Comparison of ENCODE assay signal across 8 mouse cellular contexts in genomic region chr5:137339290-137339979, GRCm38 (mm10). TPM values are rescaled to one million over a fixed set of nuclear protein-coding genes. Genes with fewer than 3 reads are reported as not detected.
DNase-seq lines count a peak whose midpoint lies in the region; ATAC-seq and TF ChIP-seq lines count a peak whose summit lies in the region.

No protein-coding gene starts in this region.

- intact Hi-C loops in left cerebral cortex, adult 2 months (cut with DNase I), result loop anchor here (5.0 to 10.0 kb wide), 3 partner anchors 255 to 825 kb away; partner anchors contain the start of genes Cops6 and Ppp1r35

- H3K4me1 ChIP-seq in forebrain, embryonic 15.5 days, result peaks cover 18% of the 10 kb centered on the region
- peaks cover 15% of the 10 kb centered on the region for H3K4me1 ChIP-seq in limb, embryonic 11.5 days (ENCODE audit: control insufficient read depth, insufficient read depth, low read length)
- peaks cover 14% of the 10 kb centered on the region for H3K4me1 ChIP-seq in midbrain, embryonic 12.5 days

- peak overlapping the region; percentile 74; the same call in 1 of the 2 replicates for H3K27ac ChIP-seq in left cerebral cortex, adult 2 months
- peak overlapping the region; percentile 78 for H3K27ac ChIP-seq in forebrain, embryonic 15.5 days (replicated peaks)
- H3K27ac ChIP-seq in limb, embryonic 11.5 days (replicated peaks; ENCODE audit: low read depth, low read length), result no peak overlapping the region; the same call in none of the 2 replicates
- peak overlapping the region; percentile 82 for H3K27ac ChIP-seq in midbrain, embryonic 12.5 days (replicated peaks)

- WGBS in forebrain, embryonic 15.5 days, result under 1% methylated on average over 22 of the region's 22 CpGs
- 16% methylated on average over 22 of the region's 22 CpGs for WGBS in limb, embryonic 11.5 days
- 11% methylated on average over 22 of the region's 22 CpGs for WGBS in midbrain, embryonic 12.5 days

- no peak for TF ChIP-seq CTCF in left cerebral cortex, adult 2 months (IDR thresholded peaks at IDR 0.05)

- H3K9me3 ChIP-seq in forebrain, embryonic 15.5 days, result no peaks in the 10 kb centered on the region
- no peaks in the 10 kb centered on the region for H3K9me3 ChIP-seq in limb, embryonic 11.5 days (ENCODE audit: control insufficient read depth, low read length)
- H3K9me3 ChIP-seq in midbrain, embryonic 12.5 days, result no peaks in the 10 kb centered on the region

- no peaks in the 10 kb centered on the region for H3K27me3 ChIP-seq in forebrain, embryonic 15.5 days
- H3K27me3 ChIP-seq in limb, embryonic 11.5 days (ENCODE audit: control insufficient read depth, insufficient read depth, low read length), result no peaks in the 10 kb centered on the region
- H3K27me3 ChIP-seq in midbrain, embryonic 12.5 days, result 0 out of 2 replicates have a peak, but pooled peaks cover 5% of the 10 kb centered on the region

- peak; percentile 63 for ATAC-seq in forebrain, embryonic 15.5 days (replicated peaks)
- ATAC-seq in limb, embryonic 11.5 days (ENCODE audit: insufficient number of reproducible peaks, low FRiP score, low TSS enrichment, low read depth), result 0 out of 2 replicates have a peak, but pooled peaks have one; percentile 18
- ATAC-seq in midbrain, embryonic 12.5 days (ENCODE audit: low FRiP score, low read depth), result peak; percentile 61

- peak overlapping the region; percentile 84 for H3K4me2 ChIP-seq in forebrain, embryonic 15.5 days (replicated peaks)
- H3K4me2 ChIP-seq in limb, embryonic 11.5 days (ENCODE audit: low read depth, severe bottlenecking), result peak overlapping the region; percentile 70
- H3K4me2 ChIP-seq in midbrain, embryonic 12.5 days (replicated peaks), result peak overlapping the region; percentile 78

- peak overlapping the region; percentile 55 for H3K4me3 ChIP-seq in left cerebral cortex, adult 2 months
- H3K4me3 ChIP-seq in forebrain, embryonic 15.5 days, result peak overlapping the region; percentile 44
- H3K4me3 ChIP-seq in limb, embryonic 11.5 days (ENCODE audit: low read depth, low read length), result peak overlapping the region; percentile 33; the same call in 1 of the 2 replicates
- peak overlapping the region; percentile 40 for H3K4me3 ChIP-seq in midbrain, embryonic 12.5 days

- DNase-seq in left cerebral cortex, adult 2 months (ENCODE audit: extremely low spot score in 1 of 2, low spot score in 2 of 2), result no peak
- no peak for DNase-seq in left cerebral cortex, adult 11 months (ENCODE audit: low spot score)
- DNase-seq in cerebellum, adult 11 months, result peak; percentile 39
- peak; percentile 79 for DNase-seq in heart, postnatal 4 days
- peak; percentile 34 for DNase-seq in limb, embryonic 11.5 days (ENCODE audit: low spot score)
- DNase-seq in thymus, adult 18-20 months, result no peak

- H3K9ac ChIP-seq in forebrain, embryonic 15.5 days (replicated peaks), result peak overlapping the region; percentile 53
- H3K9ac ChIP-seq in limb, embryonic 11.5 days (ENCODE audit: low read length), result peak overlapping the region; percentile 64
- H3K9ac ChIP-seq in midbrain, embryonic 12.5 days (replicated peaks), result peak overlapping the region; percentile 68

- no peaks in the 10 kb centered on the region for H3K36me3 ChIP-seq in forebrain, embryonic 15.5 days
- no peaks in the 10 kb centered on the region for H3K36me3 ChIP-seq in limb, embryonic 11.5 days (ENCODE audit: control insufficient read depth, insufficient read depth, low read length)
- no peaks in the 10 kb centered on the region for H3K36me3 ChIP-seq in midbrain, embryonic 12.5 days

RNA-seq across cellular contexts. Expression of gene Slc12a9, which starts 6.0 kb away (rescaled TPM):
- total RNA-seq in left cerebral cortex, adult 2 months (2021), result 10 to 100 TPM; 22.8 to 25.1 TPM
- 20.1 and 23.1 TPM in 2 replicates for polyA plus RNA-seq in forebrain, embryonic 15.5 days (2015; fragmentation: Nextera tagmentation; extraction: Ambion mirVana)
- total RNA-seq in heart, postnatal 4 days (2021), result 1 to 10 TPM; 5.0 to 5.5 TPM
- 4.7 and 6.4 TPM in 2 replicates for polyA plus RNA-seq in limb, embryonic 11.5 days (2014; fragmentation: Nextera tagmentation; extraction: Ambion mirVana)
- polyA plus RNA-seq in midbrain, embryonic 12.5 days (2016; fragmentation: Nextera tagmentation; extraction: Ambion mirVana), result 22.7 and 22.9 TPM in 2 replicates

RNA-seq across cellular contexts. Expression of gene Ephb4, which starts 10.5 kb away (rescaled TPM):
- total RNA-seq in left cerebral cortex, adult 2 months (2021), result 1 to 10 TPM; 4.9 to 6.8 TPM
- polyA plus RNA-seq in forebrain, embryonic 15.5 days (2015; fragmentation: Nextera tagmentation; extraction: Ambion mirVana), result 6.6 and 7.1 TPM in 2 replicates
- total RNA-seq in heart, postnatal 4 days (2021), result 100 to 1,000 TPM; 102 to 108 TPM
- polyA plus RNA-seq in limb, embryonic 11.5 days (2014; fragmentation: Nextera tagmentation; extraction: Ambion mirVana), result 71.2 and 76.7 TPM in 2 replicates
- 27.0 and 28.9 TPM in 2 replicates for polyA plus RNA-seq in midbrain, embryonic 12.5 days (2016; fragmentation: Nextera tagmentation; extraction: Ambion mirVana)

RNA-seq across cellular contexts. Expression of gene Trip6, which starts 25.2 kb away (rescaled TPM):
- 1 to 10 TPM; 4.5 to 6.5 TPM for total RNA-seq in left cerebral cortex, adult 2 months (2021)
- polyA plus RNA-seq in forebrain, embryonic 15.5 days (2015; fragmentation: Nextera tagmentation; extraction: Ambion mirVana), result 19.1 and 21.1 TPM in 2 replicates
- total RNA-seq in heart, postnatal 4 days (2021), result 10 to 100 TPM; 32.5 to 36.0 TPM
- 56.5 and 57.2 TPM in 2 replicates for polyA plus RNA-seq in limb, embryonic 11.5 days (2014; fragmentation: Nextera tagmentation; extraction: Ambion mirVana)
- polyA plus RNA-seq in midbrain, embryonic 12.5 days (2016; fragmentation: Nextera tagmentation; extraction: Ambion mirVana), result 34.9 and 43.3 TPM in 2 replicates

RNA-seq across cellular contexts. Expression of gene Srrt, which starts 32.0 kb away (rescaled TPM):
- total RNA-seq in left cerebral cortex, adult 2 months (2021), result 100 to 1,000 TPM; 202 to 221 TPM
- 118 and 129 TPM in 2 replicates for polyA plus RNA-seq in forebrain, embryonic 15.5 days (2015; fragmentation: Nextera tagmentation; extraction: Ambion mirVana)
- 100 to 1,000 TPM; 108 to 119 TPM for total RNA-seq in heart, postnatal 4 days (2021)
- polyA plus RNA-seq in limb, embryonic 11.5 days (2014; fragmentation: Nextera tagmentation; extraction: Ambion mirVana), result 175 and 177 TPM in 2 replicates
- polyA plus RNA-seq in midbrain, embryonic 12.5 days (2016; fragmentation: Nextera tagmentation; extraction: Ambion mirVana), result 178 and 180 TPM in 2 replicates

RNA-seq across cellular contexts. Expression of gene Ufsp1, which starts 45.0 kb away (rescaled TPM):
- total RNA-seq in left cerebral cortex, adult 2 months (2021), result 10 to 100 TPM; 11.6 to 14.4 TPM
- 8.4 and 9.4 TPM in 2 replicates for polyA plus RNA-seq in forebrain, embryonic 15.5 days (2015; fragmentation: Nextera tagmentation; extraction: Ambion mirVana)
- total RNA-seq in heart, postnatal 4 days (2021), result 1 to 10 TPM; 7.5 to 8.0 TPM
- polyA plus RNA-seq in limb, embryonic 11.5 days (2014; fragmentation: Nextera tagmentation; extraction: Ambion mirVana), result 7.4 and 7.6 TPM in 2 replicates
- polyA plus RNA-seq in midbrain, embryonic 12.5 days (2016; fragmentation: Nextera tagmentation; extraction: Ambion mirVana), result 7.9 and 8.0 TPM in 2 replicates

Comparison
In these comparisons a context has a peak if more than half of its experiments do, and no peak if none do; other contexts are left out.
1. DNase-seq: peak in cerebellum, adult 11 months (single experiment), heart, postnatal 4 days (single experiment) and limb, embryonic 11.5 days (single experiment); none in left cerebral cortex, adult 2 months (0 of 2), left cerebral cortex, adult 11 months (single experiment) and thymus, adult 18-20 months (0 of 2).
2. Peak in every context shown above with its lines, with median percentiles within 50 percentile points of each other: H3K4me3 ChIP-seq, ATAC-seq, H3K4me2 ChIP-seq and H3K9ac ChIP-seq.